Mouse (Mus musculus) ovary, postnatal 36 days (tissue): Measurements from ENCODE around the gene Slc25a19.

Experiments
- DNase-seq: peaks from one replicate; pipeline ENCODE4 v3.0.0; 2022; ENCODE audit warnings: low spot score, mixed read lengths

Slc25a19 gene

GRCm38 (mm10) chr11:115618001-115618400 is 10.1 kb downstream of the Slc25a19 start:
- DNase-seq: no peak

- DNase-seq: no peak
These were observed 11.2 kb downstream of the Slc25a19 start for GRCm38 (mm10) chr11:115616893-115617292.

DNA sequence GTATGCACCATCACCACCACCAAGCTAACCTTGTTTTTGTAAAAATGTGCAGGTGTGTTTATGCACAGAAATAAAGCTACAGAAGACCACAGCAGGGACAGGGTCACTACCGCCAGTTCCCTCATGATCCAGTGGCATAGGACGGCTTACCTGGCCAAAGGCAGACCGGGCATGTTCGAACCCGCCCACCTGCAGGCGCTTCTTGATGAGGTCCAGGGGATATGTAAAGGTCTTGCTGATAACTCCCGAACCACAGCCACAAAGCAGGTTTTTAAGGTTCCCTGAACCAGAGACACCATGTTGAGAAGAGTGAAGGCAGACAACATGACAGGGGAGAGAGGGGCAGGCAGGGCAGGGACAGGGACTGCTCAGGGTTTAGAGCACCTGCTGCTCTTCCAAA is 11.7 kb downstream of the Slc25a19 start:
- no peak for DNase-seq

DNA sequence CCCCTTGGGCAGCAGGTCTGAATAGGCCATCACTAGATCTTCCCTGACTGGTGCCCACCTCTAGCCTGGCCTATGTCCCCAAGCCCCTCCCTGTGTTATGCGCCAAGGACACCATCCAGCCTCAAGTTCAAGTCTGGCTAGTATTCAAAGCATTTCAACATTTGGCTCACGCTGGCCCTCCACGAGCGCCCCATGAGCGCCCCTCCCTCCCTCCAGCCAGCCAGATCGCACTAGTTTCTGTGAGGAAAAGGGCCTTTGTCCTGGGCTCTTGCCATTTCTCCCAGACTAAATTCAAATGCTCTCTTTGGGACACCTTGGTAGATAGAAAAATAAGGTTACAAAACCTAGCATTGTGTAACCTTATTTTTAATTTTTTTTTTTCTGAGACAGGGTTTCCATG is 12.2 kb downstream of the Slc25a19 start:
- peak; percentile 43 for DNase-seq

DNA sequence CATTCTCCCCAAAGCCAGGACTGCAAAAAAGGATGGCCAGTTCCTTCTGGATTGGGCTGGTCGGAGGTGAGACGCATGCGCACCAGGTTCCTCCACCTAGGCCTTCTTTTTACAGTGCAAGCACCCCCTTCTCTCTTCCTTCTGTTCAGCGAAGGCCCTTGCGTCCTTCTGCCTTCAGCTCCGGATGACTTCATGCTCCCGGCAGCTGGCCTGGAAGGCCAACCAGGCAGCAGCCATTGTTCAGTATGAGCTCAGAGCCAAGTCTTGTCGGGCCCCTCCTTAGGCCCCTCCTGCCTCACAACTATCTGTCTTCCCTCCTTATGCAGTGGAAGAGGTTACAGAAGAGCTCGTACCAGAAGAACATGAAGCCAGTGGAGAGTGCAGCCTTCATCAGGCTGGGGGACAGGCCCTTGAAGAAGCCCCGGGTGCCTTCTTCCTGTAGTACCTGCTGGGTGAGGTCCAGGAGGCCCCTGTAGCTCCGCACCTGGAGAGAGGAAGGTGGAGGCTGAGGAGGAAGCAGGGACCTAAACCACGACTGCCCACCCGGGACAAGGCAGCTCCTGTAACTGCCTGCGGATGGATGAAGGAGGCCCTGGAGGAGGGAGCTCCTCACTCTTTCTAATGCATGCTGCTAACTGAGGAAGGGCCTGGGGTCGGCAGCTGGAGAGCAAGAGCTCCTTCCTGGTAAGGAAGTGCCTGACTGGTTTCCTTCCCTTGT is 12.8 kb downstream of the Slc25a19 start:
- peak; percentile 44 for DNase-seq

DNA sequence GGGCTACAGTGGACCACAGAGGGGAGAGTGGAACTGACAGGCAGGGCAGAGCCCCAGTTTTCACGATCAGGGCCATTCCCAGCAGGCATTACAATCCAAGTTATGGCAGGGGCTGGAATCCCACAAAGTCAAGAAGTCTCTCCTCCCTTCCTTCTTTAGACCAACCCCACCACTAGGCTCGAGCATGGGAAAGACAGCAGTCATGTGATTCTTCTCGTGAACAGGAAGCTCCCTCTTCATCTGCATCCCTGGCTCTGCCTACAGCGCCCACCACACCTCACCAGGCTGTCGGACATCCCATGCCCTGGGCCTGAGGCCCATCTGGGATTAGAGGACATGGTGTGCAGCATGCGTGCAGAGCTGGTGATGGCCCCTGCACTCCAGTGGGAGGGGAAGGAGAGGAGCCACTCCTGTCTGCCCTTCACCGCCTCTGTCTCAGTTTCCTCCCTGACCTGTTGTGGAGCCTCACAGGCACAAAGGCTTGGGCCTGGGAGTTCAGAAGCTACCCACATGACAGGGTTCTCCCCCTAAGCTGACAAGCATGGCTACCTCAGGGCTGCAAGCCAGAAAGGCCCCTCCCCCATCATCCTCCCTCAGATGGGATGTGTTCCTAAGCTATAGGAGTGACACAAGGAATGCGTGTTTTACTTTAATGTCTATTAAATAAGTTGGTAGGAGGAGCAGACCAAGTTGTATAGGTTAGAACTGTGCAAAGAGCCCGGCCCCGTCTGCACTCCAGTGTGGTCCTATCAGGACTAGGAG is 13.6 kb downstream of the Slc25a19 start:
- DNase-seq: no peak

DNA sequence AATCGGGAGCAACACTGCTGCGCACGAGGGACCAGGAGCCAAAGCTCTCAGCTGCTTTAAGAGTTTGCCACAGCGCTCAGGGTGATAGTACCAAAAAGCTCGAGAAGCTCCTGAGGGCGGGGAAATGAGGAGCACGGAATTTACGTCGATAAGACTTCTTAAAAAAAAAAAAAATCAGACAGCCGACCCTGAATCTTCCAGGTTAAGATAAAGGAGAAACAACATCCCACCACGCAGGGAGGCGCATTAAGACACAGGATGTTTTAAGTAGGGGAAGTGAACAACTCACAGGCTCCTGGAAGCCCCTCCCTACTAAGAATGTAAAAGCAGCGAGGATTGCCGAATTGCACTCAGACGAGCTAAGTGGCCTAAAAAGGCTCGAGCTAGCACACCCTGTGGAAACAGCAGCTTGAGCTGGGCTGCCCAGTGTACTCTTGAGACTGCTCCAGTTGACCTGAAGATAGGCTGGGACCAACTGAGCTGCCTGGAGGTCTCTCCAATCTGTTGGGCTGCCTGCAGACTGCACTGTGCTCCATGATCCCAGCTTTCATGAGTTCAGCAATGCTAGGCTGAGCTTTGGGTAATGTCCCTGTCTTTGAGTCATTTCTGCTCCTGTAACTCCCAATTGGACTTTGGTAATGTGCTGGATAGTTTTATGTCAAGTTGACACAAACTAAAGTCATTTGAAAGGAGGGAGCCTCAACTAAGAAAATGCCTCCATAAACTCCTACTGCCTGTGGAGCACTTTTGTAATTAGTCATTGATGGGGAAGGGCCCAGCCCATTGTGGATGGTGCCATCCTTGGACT is 14.8 kb downstream of the Slc25a19 start:
- peak; percentile 21 for DNase-seq

GRCm38 (mm10) chr11:115612410-115613137 is 15.5 kb downstream of the Slc25a19 start, which contains the start of gene Mif4gd:
Gene Mif4gd (minus strand): TSS chr11:115612969.
- peak; percentile 91 for DNase-seq

DNA sequence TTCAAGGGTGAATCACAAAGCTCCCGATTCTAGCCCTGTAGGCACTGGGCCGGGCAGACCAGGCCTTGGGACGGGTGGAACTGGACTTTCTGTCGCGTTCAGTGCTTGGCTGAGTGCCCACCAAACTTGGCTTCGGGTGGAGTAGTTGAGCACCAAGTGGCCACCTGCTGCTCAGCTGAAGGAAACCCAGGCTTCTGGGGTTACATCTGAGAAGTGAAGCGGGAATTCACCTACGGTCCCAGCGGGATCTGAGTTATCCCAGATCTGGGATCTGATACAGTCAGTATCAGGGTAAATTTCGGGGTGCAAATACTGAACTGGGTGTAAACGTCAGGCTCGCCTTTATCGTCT is 16.1 kb downstream of the Slc25a19 start:
- DNase-seq: peak; percentile 81

GRCm38 (mm10) chr11:115611173-115611572 is 16.9 kb downstream of the Slc25a19 start:
- no peak for DNase-seq

GRCm38 (mm10) chr11:115609576-115609975 is 18.5 kb downstream of the Slc25a19 start:
- no peak for DNase-seq

GRCm38 (mm10) chr11:115608421-115609399 is 19.4 kb downstream of the Slc25a19 start:
- DNase-seq: no peak

DNA sequence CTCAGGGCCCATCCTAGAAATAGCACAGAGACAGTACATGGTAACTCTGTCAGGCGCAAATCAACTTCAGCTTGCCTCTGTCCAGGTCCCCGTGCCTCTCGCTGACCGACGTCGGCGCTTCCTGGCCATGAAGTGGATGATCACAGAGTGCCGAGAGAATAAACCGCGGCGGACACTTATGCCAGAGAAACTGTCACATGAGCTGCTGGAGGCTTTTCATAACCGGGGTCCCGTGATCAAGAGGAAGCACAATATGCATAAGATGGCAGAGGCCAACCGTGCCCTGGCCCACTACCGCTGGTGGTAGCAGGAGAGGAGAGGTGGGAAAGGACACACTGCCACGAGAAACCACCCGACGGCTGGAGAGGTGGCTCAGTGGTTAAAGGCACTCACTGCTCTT is 21.4 kb downstream of the Slc25a19 start:
- DNase-seq: no peak

DNA sequence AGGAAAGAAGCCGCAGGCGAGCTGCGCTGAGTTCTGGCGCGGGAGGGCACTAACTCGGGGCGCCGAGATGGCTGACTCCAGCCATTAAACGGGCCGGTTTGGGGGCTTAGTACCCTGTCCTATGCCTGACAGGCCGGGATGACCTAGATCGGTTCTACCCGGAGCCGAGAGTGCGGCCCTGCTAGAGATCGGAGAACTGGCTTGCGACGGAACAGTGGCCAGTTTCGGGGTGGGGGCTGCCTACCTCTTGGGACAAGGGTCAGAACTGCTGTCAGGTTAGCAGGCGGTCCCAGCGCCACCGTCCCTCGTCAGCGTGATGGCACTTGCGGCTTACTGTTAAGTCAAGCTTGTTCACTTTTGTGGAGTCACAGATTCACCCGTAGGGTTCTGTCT is 23.8 kb downstream of the Slc25a19 start:
- DNase-seq: no peak

- peak; percentile 93 for DNase-seq
These were observed 24.4 kb downstream of the Slc25a19 start, which contains the start of the genes Mrps7 and Gga3 for GRCm38 (mm10) chr11:115603476-115604303. Gene Mrps7 (plus strand): TSS chr11:115603925. Gene Gga3 (minus strand): TSS chr11:115604051.

DNA sequence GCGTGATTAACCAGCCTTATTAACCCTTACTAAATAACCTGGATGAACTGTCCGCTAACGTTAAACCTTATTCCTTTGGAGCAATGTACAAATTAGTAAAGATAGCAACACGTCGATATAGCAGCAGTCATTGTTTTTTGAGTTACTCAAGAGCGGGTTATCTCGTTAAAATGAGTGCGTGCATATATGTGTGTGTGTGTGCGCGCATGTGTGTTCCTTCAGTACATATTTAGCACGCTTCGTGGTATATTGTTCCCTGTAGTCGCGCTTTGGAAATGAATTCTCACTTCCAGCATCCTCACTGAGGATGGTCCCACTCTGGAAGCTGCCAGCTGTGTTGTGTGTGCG is 25.0 kb downstream of the Slc25a19 start:
- DNase-seq: no peak

DNA sequence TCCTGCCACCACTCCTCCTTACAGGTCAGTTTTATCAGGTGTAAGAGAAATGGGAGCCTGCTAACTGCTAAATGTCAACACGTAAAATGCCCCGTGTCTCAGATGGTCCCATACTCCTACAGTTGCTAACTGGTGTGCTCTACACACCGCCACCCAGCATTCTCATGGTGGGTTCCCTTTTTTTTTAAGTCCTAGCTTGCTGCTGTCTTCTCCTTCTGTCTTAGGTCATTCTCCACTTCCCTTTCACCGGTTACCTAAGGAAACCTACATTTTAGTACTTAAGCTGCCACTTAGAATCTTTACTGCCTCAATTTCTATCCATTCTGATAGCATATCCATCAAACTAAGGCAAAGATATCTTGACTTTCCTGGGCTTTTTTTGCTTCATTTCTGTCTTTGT is 26.9 kb downstream of the Slc25a19 start:
- no peak for DNase-seq

DNA sequence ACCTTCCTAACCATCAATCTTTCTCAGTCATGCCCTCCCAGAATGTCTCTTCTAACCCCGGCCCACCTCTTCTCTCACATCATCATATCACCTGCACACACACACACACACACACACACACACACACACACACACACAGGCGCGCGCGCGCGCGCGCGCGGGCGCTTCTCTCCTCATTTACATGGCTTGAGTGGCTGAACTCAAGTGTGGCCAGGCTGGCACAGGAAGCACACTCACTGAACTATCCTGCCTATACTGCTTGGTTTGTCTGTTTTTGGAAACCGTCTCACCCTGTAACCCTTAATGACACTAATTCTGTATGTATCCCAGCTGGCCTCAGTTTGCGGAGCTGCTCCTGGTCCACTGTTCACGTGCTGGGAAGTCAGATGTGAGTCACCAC is 27.4 kb downstream of the Slc25a19 start:
- DNase-seq: no peak

DNA sequence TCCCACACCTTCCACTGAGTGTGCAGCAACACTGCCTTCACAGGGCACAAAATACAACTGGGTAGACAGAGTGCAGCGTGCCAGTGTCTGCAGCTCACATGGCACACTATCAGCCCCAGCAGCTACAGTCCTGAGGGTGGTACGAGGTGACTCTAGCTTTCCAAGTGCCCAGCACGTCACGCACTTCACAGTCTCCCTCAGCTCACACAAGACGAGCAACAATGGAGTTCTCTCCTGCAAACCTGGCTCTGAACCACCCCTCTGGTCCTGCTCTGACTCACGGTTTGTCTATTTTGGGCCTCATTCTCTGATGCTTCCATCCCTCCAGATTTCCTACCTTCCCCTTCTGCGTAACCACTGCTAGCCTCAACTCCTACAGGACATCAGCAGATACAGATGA is 28.4 kb downstream of the Slc25a19 start:
- no peak for DNase-seq

DNA sequence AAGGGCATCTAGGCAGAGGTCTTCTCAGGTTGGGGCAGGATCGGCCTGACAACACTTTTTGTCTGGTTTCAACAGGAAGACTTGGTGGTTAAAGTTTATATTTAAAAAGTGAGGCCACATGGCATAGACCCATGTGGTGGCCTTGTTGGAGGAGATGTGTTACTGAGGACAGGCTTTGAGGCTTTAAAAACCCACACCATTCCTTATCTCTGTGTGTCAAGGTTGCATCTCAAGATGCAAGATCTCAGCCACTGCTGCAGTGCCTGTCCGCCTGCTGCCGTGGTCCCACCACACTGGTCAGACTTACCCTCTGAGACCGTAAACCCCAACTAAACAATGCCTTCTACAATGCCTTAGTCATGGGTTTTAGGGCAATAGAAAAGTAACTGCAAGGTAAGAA is 29.8 kb downstream of the Slc25a19 start:
- DNase-seq: no peak
